Mouse (Mus musculus): ENCODE measurements at regions not wholly inside any gene's neighbourhood (a gene's known extent, or its start where the extent isn't known, plus 50 kb on each side); places are given as distances from the start of the nearest gene placed in this dataset.

DNA sequence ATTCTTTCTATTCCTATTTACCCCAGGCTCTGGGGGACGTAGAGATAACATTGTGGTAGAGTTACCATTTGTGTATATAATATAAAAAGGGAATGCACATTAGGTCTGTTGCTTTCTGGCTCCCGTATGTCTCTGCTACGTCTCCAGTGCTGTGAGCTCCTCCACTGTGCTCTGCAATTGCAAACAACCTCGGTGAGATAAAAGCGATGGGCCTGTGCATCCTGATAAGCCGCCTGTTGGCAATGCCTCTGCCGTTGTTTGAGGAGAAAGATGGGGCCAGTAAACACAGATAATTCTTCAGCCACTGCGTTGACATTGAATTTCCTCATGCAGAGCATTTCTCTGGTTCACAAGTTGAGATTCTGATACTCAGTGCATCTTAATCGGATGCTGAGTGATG is 424.9 kb downstream of the Cbln4 start:
- Histone ChIP-seq H3K4me3 (ENCODE audit: low read depth, low read length) (no peak overlapping the region), H3K27me3 (ENCODE audit: control insufficient read depth, insufficient read depth, low read length) (no peaks in the 10 kb centered on the region), H3K4me2 (replicated peaks; ENCODE audit: low read depth, low read length) (no peak overlapping the region), H3K27ac (ENCODE audit: low read length) (no peak overlapping the region), H3K9me3 (ENCODE audit: control insufficient read depth, low read depth, low read length) (no peaks in the 10 kb centered on the region), H3K36me3 (ENCODE audit: control insufficient read depth, insufficient read depth, low read length) (no peaks in the 10 kb centered on the region), H3K9ac (replicated peaks; ENCODE audit: low read depth, low read length) (no peak overlapping the region), H3K4me1 (ENCODE audit: control insufficient read depth, insufficient read depth, low read length) (no peaks in the 10 kb centered on the region)
- WGBS: 48% methylated on average over 9 of the region's 9 CpGs
- ATAC-seq (ENCODE audit: insufficient number of reproducible peaks, insufficient read depth, low FRiP score, low read depth): no peak

DNA sequence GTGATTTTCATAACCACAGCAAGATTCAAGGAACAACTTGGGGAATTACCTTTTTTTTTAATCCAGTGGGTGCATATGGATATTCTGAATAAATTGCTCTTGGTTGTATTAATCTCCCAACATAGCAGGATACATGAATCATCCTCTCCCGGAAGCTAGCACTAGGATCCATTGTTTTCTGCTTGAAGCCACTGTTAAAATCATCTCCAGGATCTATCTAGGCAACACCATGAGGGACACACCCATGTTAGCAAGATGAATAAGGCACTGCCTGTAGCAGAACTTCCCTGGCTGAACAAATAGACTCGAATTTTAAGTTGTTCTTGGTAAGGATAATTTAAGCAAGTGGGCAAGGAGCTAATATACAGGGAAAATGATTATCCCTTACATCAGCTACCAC is 427.8 kb downstream of the Cbln4 start:
- no peaks in the 10 kb centered on the region for H3K27me3 ChIP-seq (ENCODE audit: control insufficient read depth, insufficient read depth, low read length)
- no peak overlapping the region for H3K9ac ChIP-seq (replicated peaks; ENCODE audit: low read depth, low read length)
- H3K36me3 ChIP-seq (ENCODE audit: control insufficient read depth, insufficient read depth, low read length): no peaks in the 10 kb centered on the region
- ATAC-seq (ENCODE audit: insufficient number of reproducible peaks, insufficient read depth, low FRiP score, low read depth): no peak
- H3K4me1 ChIP-seq (ENCODE audit: control insufficient read depth, insufficient read depth, low read length): no peaks in the 10 kb centered on the region
- no peak overlapping the region for H3K4me2 ChIP-seq (replicated peaks; ENCODE audit: low read depth, low read length)
- H3K4me3 ChIP-seq (ENCODE audit: low read depth, low read length): no peak overlapping the region
- H3K27ac ChIP-seq (ENCODE audit: low read length): no peak overlapping the region
- 60% methylated on average over 2 of the region's 2 CpGs for WGBS
- H3K9me3 ChIP-seq (ENCODE audit: control insufficient read depth, low read depth, low read length): no peaks in the 10 kb centered on the region

DNA sequence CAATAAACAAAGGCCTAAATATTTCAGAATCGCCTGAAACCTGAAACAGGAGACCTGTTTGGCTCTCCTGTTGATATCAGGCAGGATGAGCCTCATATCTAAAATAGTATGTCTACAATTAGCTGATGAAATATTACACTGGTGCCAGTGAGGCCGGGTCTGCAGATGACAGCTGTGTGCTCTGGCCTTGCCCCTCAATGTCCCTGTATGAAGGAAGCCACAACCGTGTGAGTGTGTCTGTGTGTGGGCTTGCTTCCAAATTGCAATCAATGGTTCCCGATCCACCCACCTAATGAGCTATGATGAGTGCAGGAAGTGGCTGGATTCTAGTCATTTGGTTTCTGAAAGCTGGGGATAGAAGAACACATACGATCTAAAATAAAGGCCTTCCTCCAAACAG is 438.2 kb downstream of the Cbln4 start:
- Histone ChIP-seq H3K9me3 (ENCODE audit: control insufficient read depth, low read depth, low read length) (no peaks in the 10 kb centered on the region), H3K27me3 (ENCODE audit: control insufficient read depth, insufficient read depth, low read length) (no peaks in the 10 kb centered on the region), H3K4me2 (replicated peaks; ENCODE audit: low read depth, low read length) (no peak overlapping the region), H3K4me3 (ENCODE audit: low read depth, low read length) (no peak overlapping the region), H3K9ac (replicated peaks; ENCODE audit: low read depth, low read length) (no peak overlapping the region), H3K4me1 (ENCODE audit: control insufficient read depth, insufficient read depth, low read length) (no peaks in the 10 kb centered on the region), H3K36me3 (ENCODE audit: control insufficient read depth, insufficient read depth, low read length) (no peaks in the 10 kb centered on the region), H3K27ac (ENCODE audit: low read length) (no peak overlapping the region)
- no peak for ATAC-seq (ENCODE audit: insufficient number of reproducible peaks, insufficient read depth, low FRiP score, low read depth)
- WGBS: 70% methylated on average over 5 of the region's 5 CpGs

DNA sequence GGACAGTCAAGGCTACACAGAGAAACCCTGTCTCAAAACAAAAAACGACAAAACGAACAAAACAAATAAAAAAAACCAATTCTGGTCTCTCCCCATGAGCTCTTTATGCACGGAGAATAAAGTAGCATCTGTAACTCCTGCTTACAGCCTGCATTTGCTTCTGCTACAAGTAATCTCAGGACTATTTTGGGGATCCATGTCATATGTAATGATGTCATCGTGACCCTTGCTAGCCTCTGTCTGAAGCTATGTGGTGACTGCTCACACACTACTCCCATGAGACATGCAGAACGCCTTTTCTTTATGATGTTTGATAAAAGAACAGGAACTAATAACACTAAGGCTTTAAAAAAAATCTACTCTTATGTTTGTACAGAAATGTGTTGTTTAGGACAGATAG is 448.0 kb downstream of the Cbln4 start:
- Histone ChIP-seq H3K9ac (replicated peaks; ENCODE audit: low read depth, low read length) (no peak overlapping the region), H3K9me3 (ENCODE audit: control insufficient read depth, low read depth, low read length) (no peaks in the 10 kb centered on the region), H3K36me3 (ENCODE audit: control insufficient read depth, insufficient read depth, low read length) (no peaks in the 10 kb centered on the region), H3K27me3 (ENCODE audit: control insufficient read depth, insufficient read depth, low read length) (no peaks in the 10 kb centered on the region), H3K4me2 (replicated peaks; ENCODE audit: low read depth, low read length) (no peak overlapping the region), H3K27ac (ENCODE audit: low read length) (no peak overlapping the region), H3K4me3 (ENCODE audit: low read depth, low read length) (no peak overlapping the region), H3K4me1 (ENCODE audit: control insufficient read depth, insufficient read depth, low read length) (no peaks in the 10 kb centered on the region)
- ATAC-seq (ENCODE audit: insufficient number of reproducible peaks, insufficient read depth, low FRiP score, low read depth): no peak
- WGBS: 74% methylated on average over 5 of the region's 5 CpGs

DNA sequence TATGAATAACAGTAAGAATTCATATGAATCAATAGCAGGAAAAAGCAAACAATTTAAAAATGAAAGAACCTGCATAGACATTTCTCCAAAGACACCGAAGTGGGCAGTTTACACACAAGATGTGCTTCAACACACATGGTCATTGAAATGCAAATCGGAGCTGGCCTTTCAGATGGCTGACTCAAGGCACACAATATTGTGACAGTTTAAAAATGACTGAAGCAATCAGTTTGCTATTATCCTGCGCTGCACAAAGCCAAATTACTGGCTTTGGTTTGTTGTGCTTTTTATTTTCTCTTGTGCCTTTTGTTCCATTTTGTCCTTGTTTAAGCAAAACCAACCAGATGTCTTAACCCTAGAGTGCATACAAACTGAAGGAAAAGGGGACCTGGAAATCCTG is 449.4 kb downstream of the Cbln4 start:
- Histone ChIP-seq H3K4me2 (replicated peaks; ENCODE audit: low read depth, low read length) (no peak overlapping the region), H3K27ac (ENCODE audit: low read length) (no peak overlapping the region), H3K4me3 (ENCODE audit: low read depth, low read length) (no peak overlapping the region), H3K4me1 (ENCODE audit: control insufficient read depth, insufficient read depth, low read length) (no peaks in the 10 kb centered on the region), H3K36me3 (ENCODE audit: control insufficient read depth, insufficient read depth, low read length) (no peaks in the 10 kb centered on the region), H3K9ac (replicated peaks; ENCODE audit: low read depth, low read length) (no peak overlapping the region), H3K9me3 (ENCODE audit: control insufficient read depth, low read depth, low read length) (no peaks in the 10 kb centered on the region), H3K27me3 (ENCODE audit: control insufficient read depth, insufficient read depth, low read length) (no peaks in the 10 kb centered on the region)
- WGBS: 77% methylated on average over 3 of the region's 3 CpGs
- no peak for ATAC-seq (ENCODE audit: insufficient number of reproducible peaks, insufficient read depth, low FRiP score, low read depth)

DNA sequence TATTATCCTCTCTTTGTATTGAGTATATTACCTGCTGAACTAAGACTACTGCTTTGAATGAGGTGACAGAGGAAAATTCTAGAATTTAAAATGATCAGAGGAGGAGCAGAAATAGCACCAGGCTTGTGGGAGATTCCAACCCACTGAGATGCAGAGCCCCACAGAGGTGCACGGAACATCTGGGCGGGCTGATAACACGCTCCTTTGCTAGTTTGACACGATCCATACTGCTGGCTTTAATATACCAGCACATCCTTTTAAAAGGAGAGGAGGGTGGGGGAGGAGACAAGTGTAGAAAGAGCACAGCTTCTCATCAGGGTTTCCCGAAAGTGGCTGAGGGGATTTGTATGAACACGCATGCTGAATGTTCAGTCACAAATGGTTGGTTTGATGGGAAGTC is 451.0 kb downstream of the Cbln4 start:
- 67% methylated on average over 6 of the region's 6 CpGs for WGBS
- H3K27ac ChIP-seq (ENCODE audit: low read length): no peak overlapping the region
- H3K4me3 ChIP-seq (ENCODE audit: low read depth, low read length): no peak overlapping the region
- no peak overlapping the region for H3K4me2 ChIP-seq (replicated peaks; ENCODE audit: low read depth, low read length)
- no peaks in the 10 kb centered on the region for H3K36me3 ChIP-seq (ENCODE audit: control insufficient read depth, insufficient read depth, low read length)
- H3K27me3 ChIP-seq (ENCODE audit: control insufficient read depth, insufficient read depth, low read length): no peaks in the 10 kb centered on the region
- H3K9ac ChIP-seq (replicated peaks; ENCODE audit: low read depth, low read length): no peak overlapping the region
- H3K4me1 ChIP-seq (ENCODE audit: control insufficient read depth, insufficient read depth, low read length): no peaks in the 10 kb centered on the region
- no peaks in the 10 kb centered on the region for H3K9me3 ChIP-seq (ENCODE audit: control insufficient read depth, low read depth, low read length)
- no peak for ATAC-seq (ENCODE audit: insufficient number of reproducible peaks, insufficient read depth, low FRiP score, low read depth)

DNA sequence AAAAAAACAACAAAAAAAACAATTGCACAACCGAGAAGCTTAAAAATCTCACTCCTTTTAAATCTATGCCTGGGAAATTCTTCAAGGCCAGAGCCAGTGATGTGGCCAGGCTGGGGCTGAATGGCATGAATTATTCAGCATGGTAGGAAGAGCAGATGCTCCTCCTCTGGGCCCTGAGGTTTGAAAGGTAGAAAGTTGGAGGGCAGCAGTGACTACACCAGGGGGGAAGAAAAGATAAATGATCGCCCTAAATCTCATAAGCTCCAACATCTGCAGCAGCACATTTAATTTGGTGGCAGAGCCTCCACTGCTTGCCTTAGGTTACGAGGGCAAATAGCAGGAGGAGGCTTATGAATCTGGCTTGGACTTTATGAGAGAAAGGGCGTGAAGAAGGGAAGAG is 455.1 kb downstream of the Cbln4 start:
- Histone ChIP-seq H3K9me3 (ENCODE audit: control insufficient read depth, low read depth, low read length) (no peaks in the 10 kb centered on the region), H3K4me3 (ENCODE audit: low read depth, low read length) (no peak overlapping the region), H3K4me2 (replicated peaks; ENCODE audit: low read depth, low read length) (no peak overlapping the region), H3K27ac (ENCODE audit: low read length) (no peak overlapping the region), H3K4me1 (ENCODE audit: control insufficient read depth, insufficient read depth, low read length) (no peaks in the 10 kb centered on the region), H3K27me3 (ENCODE audit: control insufficient read depth, insufficient read depth, low read length) (no peaks in the 10 kb centered on the region), H3K9ac (replicated peaks; ENCODE audit: low read depth, low read length) (no peak overlapping the region), H3K36me3 (ENCODE audit: control insufficient read depth, insufficient read depth, low read length) (no peaks in the 10 kb centered on the region)
- WGBS: 50% methylated on average over 4 of the region's 4 CpGs
- no peak for ATAC-seq (ENCODE audit: insufficient number of reproducible peaks, insufficient read depth, low FRiP score, low read depth)

DNA sequence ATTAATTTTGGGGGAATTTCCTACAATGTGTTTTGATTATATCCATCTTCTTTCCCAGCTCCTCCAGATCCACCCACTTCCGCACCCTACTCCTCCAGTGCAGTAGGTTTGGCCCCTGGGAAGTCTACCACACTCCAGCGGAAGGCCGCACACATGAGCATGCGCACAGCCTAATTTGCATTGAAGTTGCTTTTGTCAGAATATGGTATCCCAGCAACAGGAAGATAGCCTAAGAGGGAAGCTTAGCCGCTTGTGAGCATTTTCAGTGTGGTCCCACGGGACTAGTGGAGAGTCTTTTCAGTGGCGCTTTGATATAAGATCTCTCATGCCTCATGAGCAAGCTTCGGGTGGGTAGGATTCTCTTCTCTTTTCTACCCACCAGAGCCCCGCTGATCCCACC is 455.6 kb downstream of the Cbln4 start:
- no peak for ATAC-seq (ENCODE audit: insufficient number of reproducible peaks, insufficient read depth, low FRiP score, low read depth)
- Histone ChIP-seq H3K4me3 (ENCODE audit: low read depth, low read length) (no peak overlapping the region), H3K27me3 (ENCODE audit: control insufficient read depth, insufficient read depth, low read length) (no peaks in the 10 kb centered on the region), H3K9me3 (ENCODE audit: control insufficient read depth, low read depth, low read length) (no peaks in the 10 kb centered on the region), H3K9ac (replicated peaks; ENCODE audit: low read depth, low read length) (no peak overlapping the region), H3K4me1 (ENCODE audit: control insufficient read depth, insufficient read depth, low read length) (no peaks in the 10 kb centered on the region), H3K36me3 (ENCODE audit: control insufficient read depth, insufficient read depth, low read length) (no peaks in the 10 kb centered on the region), H3K27ac (ENCODE audit: low read length) (no peak overlapping the region), H3K4me2 (replicated peaks; ENCODE audit: low read depth, low read length) (no peak overlapping the region)
- 88% methylated on average over 9 of the region's 9 CpGs for WGBS

DNA sequence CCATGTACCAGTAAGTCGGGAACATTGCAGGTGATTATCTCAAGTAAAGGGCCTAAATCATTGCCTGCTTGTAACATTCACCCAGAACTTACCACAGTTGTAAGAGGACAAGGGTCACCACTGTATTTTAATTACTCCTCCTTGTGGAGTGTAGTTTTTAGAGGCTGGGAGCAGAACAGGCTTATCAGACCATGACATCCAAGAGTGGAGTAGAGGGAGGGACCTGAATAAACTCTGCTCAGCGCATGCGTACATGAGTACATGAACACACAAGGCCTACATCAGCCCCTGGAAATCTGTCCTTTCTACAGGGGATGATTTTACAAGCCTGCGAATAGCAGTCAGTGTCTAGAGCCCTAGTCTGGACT is 456.4 kb downstream of the Cbln4 start:
- Histone ChIP-seq H3K27me3 (ENCODE audit: control insufficient read depth, insufficient read depth, low read length) (no peaks in the 10 kb centered on the region), H3K4me1 (ENCODE audit: control insufficient read depth, insufficient read depth, low read length) (no peaks in the 10 kb centered on the region), H3K4me3 (ENCODE audit: low read depth, low read length) (no peak overlapping the region), H3K27ac (ENCODE audit: low read length) (no peak overlapping the region), H3K4me2 (replicated peaks; ENCODE audit: low read depth, low read length) (no peak overlapping the region), H3K9me3 (ENCODE audit: control insufficient read depth, low read depth, low read length) (no peaks in the 10 kb centered on the region), H3K9ac (replicated peaks; ENCODE audit: low read depth, low read length) (no peak overlapping the region), H3K36me3 (ENCODE audit: control insufficient read depth, insufficient read depth, low read length) (no peaks in the 10 kb centered on the region)
- ATAC-seq (ENCODE audit: insufficient number of reproducible peaks, insufficient read depth, low FRiP score, low read depth): no peak
- WGBS: 87% methylated on average over 4 of the region's 4 CpGs

All from stomach, embryonic 14.5 days (tissue).